Mouse (Mus musculus): Measurements from ENCODE around the gene D17Wsu92e.
A peak's percentile ranks its signal among the peaks of the same experiment; 100 is the strongest.

The D17Wsu92e gene

GRCm38 (mm10) chr17:27790015-27790414 is 30.4 kb downstream of the D17Wsu92e start:
- DNase-seq = no peak

- no peak for DNase-seq
These were observed 31.8 kb downstream of the D17Wsu92e start for GRCm38 (mm10) chr17:27788456-27789172.

- DNase-seq = no peak
These were observed 36.9 kb downstream of the D17Wsu92e start for GRCm38 (mm10) chr17:27783567-27783966.

GRCm38 (mm10) chr17:27781059-27781687 is 39.3 kb downstream of the D17Wsu92e start:
- DNase-seq = no peak

GRCm38 (mm10) chr17:27779755-27780154 is 40.7 kb downstream of the D17Wsu92e start:
- no peak for DNase-seq

- no peak for DNase-seq
These were observed 41.6 kb downstream of the D17Wsu92e start for GRCm38 (mm10) chr17:27778671-27779355.

- peak; percentile 59 for DNase-seq
These were observed 42.6 kb downstream of the D17Wsu92e start for GRCm38 (mm10) chr17:27777823-27778222.

- no peak for DNase-seq
These were observed 46.2 kb downstream of the D17Wsu92e start for GRCm38 (mm10) chr17:27774198-27774597.

GRCm38 (mm10) chr17:27771616-27772015 is 48.8 kb downstream of the D17Wsu92e start:
- DNase-seq = no peak

- DNase-seq = peak; percentile 77
These were observed 51.5 kb downstream of the D17Wsu92e start for GRCm38 (mm10) chr17:27768817-27769542.

- DNase-seq = no peak
These were observed 52.9 kb downstream of the D17Wsu92e start for GRCm38 (mm10) chr17:27767543-27767942.

- DNase-seq = no peak
These were observed 53.3 kb downstream of the D17Wsu92e start for GRCm38 (mm10) chr17:27767120-27767519.

GRCm38 (mm10) chr17:27765066-27765465 is 55.4 kb downstream of the D17Wsu92e start:
- DNase-seq = no peak

GRCm38 (mm10) chr17:27764453-27764852 is 56.0 kb downstream of the D17Wsu92e start:
- DNase-seq = no peak

GRCm38 (mm10) chr17:27762884-27763283 is 57.6 kb downstream of the D17Wsu92e start:
- no peak for DNase-seq

- peak; percentile 91 for DNase-seq
These were observed 58.7 kb downstream of the D17Wsu92e start for GRCm38 (mm10) chr17:27761639-27762336.

- peak; percentile 41 for DNase-seq
These were observed 60.3 kb downstream of the D17Wsu92e start for GRCm38 (mm10) chr17:27760169-27760568.

GRCm38 (mm10) chr17:27751314-27752202 is 68.9 kb downstream of the D17Wsu92e start:
- no peak for DNase-seq

- no peak for DNase-seq
These were observed 70.0 kb downstream of the D17Wsu92e start for GRCm38 (mm10) chr17:27750451-27750942.

GRCm38 (mm10) chr17:27748123-27748522 is 72.3 kb downstream of the D17Wsu92e start:
- no peak for DNase-seq

- no peak for DNase-seq
These were observed 74.0 kb downstream of the D17Wsu92e start for GRCm38 (mm10) chr17:27746446-27746845.
